Mouse (Mus musculus): ENCODE results near the gene Slc6a12.

- TF ChIP-seq CTCF (conservative IDR thresholded peaks at IDR 0.05; ENCODE audit: insufficient read depth, insufficient read length, low read depth, low read length) (no peak), POLR2A (IDR thresholded peaks at IDR 0.05; ENCODE audit: low read depth, low read length) (no peak)
Measured at GRCm38 (mm10) chr6:121325740-121326139, 17.1 kb upstream of the Slc6a12 start.
